Mouse (Mus musculus): ENCODE measurements around the gene Stx4a.
"Not testable (repeated sequence)": the region's sequence is repeated elsewhere in the genome, so short reads cannot be mapped to it uniquely, and the experiment has no call there.

Gene Stx4a

DNA sequence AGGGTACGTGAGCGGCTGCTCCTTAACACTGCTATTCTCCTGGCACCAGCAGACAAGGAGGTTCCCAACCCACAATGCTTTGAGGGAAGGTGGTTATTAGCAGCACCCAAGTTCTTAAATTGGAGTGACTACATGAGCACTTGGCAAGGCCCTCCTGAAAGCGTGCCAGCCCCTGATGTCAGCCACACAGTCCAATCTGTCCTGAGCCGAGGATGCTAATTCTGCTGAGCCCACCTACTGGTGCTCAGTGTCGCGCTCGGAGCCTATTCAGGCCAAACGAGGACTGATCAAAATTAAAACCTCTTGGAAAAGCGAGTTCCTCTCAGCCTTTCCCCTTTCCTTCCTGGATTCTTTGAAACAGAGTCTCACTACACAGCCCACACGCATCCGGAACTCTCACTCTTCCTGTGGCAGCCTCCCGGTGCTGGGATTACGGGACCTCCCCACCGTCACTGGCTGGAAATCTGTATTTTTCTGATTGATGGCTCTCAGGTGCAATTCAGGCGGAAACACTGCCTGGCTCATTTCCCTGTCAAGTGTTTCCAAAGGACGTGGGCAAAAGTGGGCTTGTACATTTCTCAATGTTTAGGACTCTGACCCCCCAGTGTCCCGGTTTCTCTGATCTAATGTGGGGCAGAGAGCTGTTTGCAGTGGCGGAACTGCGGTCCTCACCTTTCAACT, 9.7 kb upstream of the Stx4a start:
- ATAC-seq (ENCODE audit: low TSS enrichment), result peak; percentile 35; the same call in 1 of the 2 replicates

- no peak for ATAC-seq (ENCODE audit: low TSS enrichment)
Measured at GRCm38 (mm10) chr7:127815116-127815665, 8.9 kb upstream of the Stx4a start.

GRCm38 (mm10) chr7:127815954-127816821, 7.9 kb upstream of the Stx4a start:
- ATAC-seq (ENCODE audit: low TSS enrichment), result peak; percentile 81

DNA sequence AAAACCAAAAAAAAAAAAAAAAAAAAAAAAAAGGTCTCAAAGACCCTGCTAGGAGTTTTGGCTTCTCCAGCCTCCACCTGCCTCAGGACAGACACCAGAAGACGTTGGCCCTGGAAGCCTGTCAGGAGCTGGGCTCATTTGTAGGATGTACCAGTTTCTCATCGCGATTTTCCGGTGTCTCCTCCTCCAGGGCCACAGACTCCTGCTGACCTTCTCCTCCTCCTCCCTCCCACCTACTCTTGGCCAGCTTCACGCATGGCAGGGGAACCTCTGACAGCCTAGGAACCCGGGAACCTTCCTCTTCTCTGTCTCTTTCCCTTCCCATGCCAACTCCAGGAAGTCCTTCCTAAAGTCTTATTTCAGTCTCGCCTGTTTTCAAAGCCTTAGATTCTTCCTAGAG, 7.0 kb upstream of the Stx4a start:
- ATAC-seq (ENCODE audit: low TSS enrichment), result no peak

- ATAC-seq (ENCODE audit: low TSS enrichment), result no peak
Measured at GRCm38 (mm10) chr7:127817776-127818175, 6.3 kb upstream of the Stx4a start.

DNA sequence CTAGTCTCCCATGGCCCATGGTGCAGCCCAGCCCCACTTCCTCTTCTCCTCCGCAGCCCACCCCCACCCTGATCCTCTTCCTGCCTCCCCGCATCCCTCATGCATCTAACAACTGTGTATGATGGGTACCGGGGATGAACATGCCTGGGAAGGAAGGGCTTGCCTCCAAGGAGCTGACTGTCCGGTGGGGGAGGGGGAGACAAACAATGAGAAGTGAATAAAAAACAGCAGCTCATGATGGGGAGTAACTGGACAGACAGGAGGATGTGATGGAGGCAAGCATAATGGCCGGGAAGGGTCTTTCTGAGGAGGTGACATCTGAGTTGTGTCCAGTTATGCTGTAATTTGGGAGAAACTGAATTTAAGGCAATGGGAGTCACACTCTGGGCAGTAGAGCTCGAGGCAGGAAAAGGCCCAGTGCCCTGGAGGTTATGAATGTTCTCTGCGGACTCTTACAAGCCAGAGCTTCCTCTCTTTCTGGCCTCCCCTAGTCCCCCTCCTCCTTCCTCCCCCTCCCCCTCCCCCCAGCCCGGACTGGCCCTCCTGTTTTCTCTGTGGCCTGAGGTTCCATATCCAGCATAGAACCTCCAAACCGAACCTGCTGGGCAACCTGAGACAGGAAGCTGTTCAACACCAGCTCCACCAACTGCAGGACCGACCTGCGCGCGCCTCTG, 3.1 kb upstream of the Stx4a start:
- no peak for ATAC-seq (ENCODE audit: low TSS enrichment)

DNA sequence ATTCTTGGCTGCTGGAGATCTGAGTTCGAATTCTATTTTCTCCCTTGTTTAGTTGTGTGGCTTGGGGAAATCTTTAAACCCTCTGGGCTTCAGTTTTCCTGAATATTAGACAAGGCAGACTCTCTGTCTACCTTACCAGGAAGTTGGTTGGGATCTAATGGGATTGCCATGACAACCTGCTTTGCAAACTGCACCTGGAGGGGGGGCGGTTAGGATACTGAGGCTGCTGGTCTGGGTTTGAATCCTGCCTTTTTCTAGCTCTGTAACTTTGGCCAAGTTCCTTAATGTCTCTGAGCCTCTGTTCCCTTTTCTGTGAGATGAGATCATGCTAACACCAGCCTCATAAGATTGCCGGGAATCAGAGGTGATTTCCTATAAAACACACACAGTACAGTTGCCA, 1.6 kb upstream of the Stx4a start:
- ATAC-seq (ENCODE audit: low TSS enrichment), result no peak

DNA sequence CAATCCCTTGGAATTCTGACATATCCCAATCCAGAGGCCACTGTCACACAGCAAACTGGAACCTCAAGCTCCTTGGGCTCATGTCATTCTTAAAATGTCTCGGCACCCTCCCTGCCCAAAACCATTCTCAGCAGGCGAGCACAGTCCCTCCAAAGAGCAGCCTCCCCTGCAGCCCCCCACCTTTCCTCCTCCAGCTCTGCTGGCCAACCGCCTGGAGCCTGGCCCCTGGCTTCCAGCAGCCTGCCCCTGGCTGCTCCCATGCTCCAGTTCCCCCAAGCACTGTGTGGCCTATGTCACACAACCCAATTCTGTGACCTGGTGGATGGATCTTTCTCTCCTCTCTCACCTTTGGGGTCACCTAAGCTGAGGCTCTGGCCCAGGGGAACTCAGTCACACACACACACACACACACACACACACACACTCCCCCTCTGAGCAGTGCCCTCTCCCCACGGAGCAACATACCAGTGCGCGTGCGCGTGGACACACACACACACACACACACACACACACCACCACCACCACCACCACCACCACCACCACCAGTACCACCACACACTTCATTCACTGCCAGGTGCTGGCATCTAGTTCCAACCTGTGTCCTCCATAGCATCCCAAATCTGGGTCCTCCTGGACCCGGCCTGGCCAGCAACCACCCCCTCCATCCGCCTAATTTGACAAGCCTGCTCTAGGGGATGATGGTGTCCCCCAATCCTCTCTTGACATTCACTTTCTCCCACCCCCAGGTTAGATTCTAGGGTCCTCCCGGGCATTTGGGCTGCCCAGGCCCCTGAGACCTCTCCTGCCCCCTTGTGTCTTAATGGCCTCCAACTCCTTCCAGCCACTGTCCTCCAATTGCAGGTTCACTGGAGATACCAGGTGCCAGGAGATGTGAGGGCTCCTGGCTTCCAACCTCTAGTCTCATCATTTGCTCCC, 590 bp upstream of the Stx4a start:
- ATAC-seq (ENCODE audit: low TSS enrichment), result peak; percentile 12; the same call in 1 of the 2 replicates

DNA sequence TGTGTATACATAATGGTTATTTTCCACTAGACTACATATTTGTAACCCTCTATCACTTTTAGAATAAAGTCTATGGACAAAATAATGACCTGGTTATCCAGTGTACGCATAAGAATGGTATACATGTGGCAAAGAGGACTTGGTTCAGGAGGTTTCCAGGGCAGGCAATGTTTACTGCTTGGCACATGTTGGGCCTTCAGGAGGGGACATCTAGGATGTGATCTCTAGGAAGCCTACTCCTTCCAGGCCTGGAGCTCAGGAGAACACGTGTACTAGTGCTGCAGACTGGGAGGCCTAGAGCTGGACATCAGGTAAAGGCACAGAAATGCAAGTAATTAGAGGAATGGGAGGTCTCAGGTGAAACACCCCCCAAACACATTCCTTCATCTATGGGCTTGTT, 11.5 kb downstream of the Stx4a start:
- ATAC-seq (ENCODE audit: low TSS enrichment), result no peak

DNA sequence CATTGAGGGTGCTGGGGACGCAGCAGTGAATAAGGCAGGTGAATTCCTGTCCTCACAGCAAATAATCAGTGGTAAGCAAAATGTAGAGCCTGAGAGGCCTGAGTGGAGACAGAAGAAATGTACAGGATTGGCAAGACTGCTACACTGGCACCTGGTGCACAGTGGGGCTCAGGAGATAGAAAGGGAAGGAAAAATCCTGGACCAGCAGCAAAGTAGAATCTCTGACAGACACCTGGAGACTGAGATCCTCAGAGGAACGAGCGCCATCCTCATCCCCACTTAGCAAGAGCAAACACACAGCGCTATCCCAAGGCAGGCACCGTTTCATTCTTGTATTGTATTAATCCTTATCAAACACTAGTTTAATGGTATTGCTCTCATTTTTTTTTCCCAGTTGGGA, 13.4 kb downstream of the Stx4a start:
- no peak for ATAC-seq (ENCODE audit: low TSS enrichment)

- ATAC-seq (ENCODE audit: low TSS enrichment), result not testable (repeated sequence)
Measured at GRCm38 (mm10) chr7:127837878-127838277, 13.8 kb downstream of the Stx4a start.

DNA sequence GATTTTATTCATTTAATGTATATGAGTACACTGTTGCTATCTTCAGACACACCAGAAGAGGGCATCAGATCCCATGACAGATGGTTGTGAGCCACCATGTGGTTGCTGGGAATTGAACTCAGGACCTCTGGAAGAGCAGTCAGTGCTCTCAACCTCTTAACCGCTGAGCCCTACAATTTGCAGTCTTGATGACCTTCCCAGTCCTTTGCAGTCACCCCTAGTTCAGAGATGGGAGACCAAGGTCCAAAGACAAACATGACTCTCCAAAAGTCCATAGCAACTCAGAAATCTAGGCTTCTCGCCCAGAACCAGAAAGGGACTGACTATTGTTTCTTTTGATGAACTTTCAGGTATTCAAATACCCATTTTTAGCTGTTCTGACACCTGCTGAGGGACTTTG, 15.9 kb downstream of the Stx4a start:
- ATAC-seq (ENCODE audit: low TSS enrichment), result not testable (repeated sequence)

GRCm38 (mm10) chr7:127840886-127841285, 16.8 kb downstream of the Stx4a start:
- ATAC-seq (ENCODE audit: low TSS enrichment), result peak; percentile 56

GRCm38 (mm10) chr7:127841340-127842000, 17.4 kb downstream of the Stx4a start:
- ATAC-seq (ENCODE audit: low TSS enrichment), result peak; percentile 86

GRCm38 (mm10) chr7:127842001-127842718, 18.1 kb downstream of the Stx4a start:
- peak; percentile 68 for ATAC-seq (ENCODE audit: low TSS enrichment)

- no peak for ATAC-seq (ENCODE audit: low TSS enrichment)
Measured at GRCm38 (mm10) chr7:127849973-127850875, 26.1 kb downstream of the Stx4a start.

GRCm38 (mm10) chr7:127850906-127851305, 26.8 kb downstream of the Stx4a start:
- no peak for ATAC-seq (ENCODE audit: low TSS enrichment)

GRCm38 (mm10) chr7:127858258-127858657, 34.2 kb downstream of the Stx4a start:
- no peak for ATAC-seq (ENCODE audit: low TSS enrichment)

- ATAC-seq (ENCODE audit: low TSS enrichment), result no peak
Measured at GRCm38 (mm10) chr7:127866434-127866833, 42.3 kb downstream of the Stx4a start.
